ENCODE assay signal across 7 mouse cellular contexts in genomic region chr6:99523109-99523632, GRCm38 (mm10). TPM values are rescaled to one million over a fixed set of nuclear protein-coding genes. Genes with fewer than 3 reads are reported as not detected.
A peak's percentile ranks its signal among the peaks of the same experiment; 100 is the strongest.
DNase-seq lines count a peak whose midpoint lies in the region; ATAC-seq and TF ChIP-seq lines count a peak whose summit lies in the region.

No protein-coding gene starts in this region.

- WGBS in intestine, embryonic 15.5 days: under 1% methylated on average over 22 of the region's 22 CpGs
- under 1% methylated on average over 22 of the region's 22 CpGs for WGBS in limb, embryonic 11.5 days
- 1% methylated on average over 22 of the region's 22 CpGs for WGBS in midbrain, embryonic 12.5 days
- 0% methylated on average over 21 of the region's 22 CpGs for WGBS in small intestine, adult 2 months

- TF ChIP-seq POLR2A in small intestine, adult 2 months (IDR thresholded peaks at IDR 0.05; ENCODE audit: low read depth, low read length): no peak; the same call in 1 of the 2 replicates

- H3K4me1 ChIP-seq in intestine, embryonic 15.5 days (replicated peaks): no peaks in the 10 kb centered on the region
- no peaks in the 10 kb centered on the region for H3K4me1 ChIP-seq in limb, embryonic 11.5 days (ENCODE audit: control insufficient read depth, insufficient read depth, low read length)
- peaks cover 23% of the 10 kb centered on the region for H3K4me1 ChIP-seq in midbrain, embryonic 12.5 days
- H3K4me1 ChIP-seq in small intestine, adult 2 months (ENCODE audit: control insufficient read depth, insufficient read depth, insufficient read length, low read length): no peaks in the 10 kb centered on the region

- H3K4me3 ChIP-seq in intestine, embryonic 15.5 days (replicated peaks): peak overlapping the region; percentile 81
- peak overlapping the region; percentile 74 for H3K4me3 ChIP-seq in limb, embryonic 11.5 days (ENCODE audit: low read depth, low read length)
- H3K4me3 ChIP-seq in midbrain, embryonic 12.5 days: peak overlapping the region; percentile 80
- peak overlapping the region; percentile 90 for H3K4me3 ChIP-seq in small intestine, adult 2 months (ENCODE audit: low read depth, low read length)

- peak; percentile 90 for DNase-seq in adrenal gland, adult 2 months
- DNase-seq in embryo, embryonic 9.5 days (ENCODE audit: extremely low spot score): peak; percentile 89
- DNase-seq in gastrocnemius, postnatal 4 days (ENCODE audit: low spot score in 2 of 2): peak; percentile 56 to 73
- peak; percentile 82 for DNase-seq in limb, embryonic 11.5 days (ENCODE audit: low spot score)

- no peak for TF ChIP-seq CTCF in small intestine, adult 2 months (IDR thresholded peaks at IDR 0.05; ENCODE audit: extremely low read depth, insufficient read length, insufficient replicate concordance, low read depth, low read length)

- peak; percentile 65 for ATAC-seq in intestine, embryonic 15.5 days
- ATAC-seq in limb, embryonic 11.5 days (ENCODE audit: insufficient number of reproducible peaks, low FRiP score, low TSS enrichment, low read depth): peak; percentile 61
- peak; percentile 38 for ATAC-seq in midbrain, embryonic 12.5 days (ENCODE audit: low FRiP score, low read depth)

- H3K27ac ChIP-seq in intestine, embryonic 15.5 days: peak overlapping the region; percentile 99
- H3K27ac ChIP-seq in limb, embryonic 11.5 days (replicated peaks; ENCODE audit: low read depth, low read length): peak overlapping the region; percentile 90
- peak overlapping the region; percentile 99 for H3K27ac ChIP-seq in midbrain, embryonic 12.5 days (replicated peaks)
- peak overlapping the region; percentile 96 for H3K27ac ChIP-seq in small intestine, adult 2 months (ENCODE audit: insufficient read depth, low read depth, low read length)

- H3K9ac ChIP-seq in intestine, embryonic 15.5 days: peak overlapping the region; percentile 94
- peak overlapping the region; percentile 82 for H3K9ac ChIP-seq in limb, embryonic 11.5 days (ENCODE audit: low read length)
- peak overlapping the region; percentile 91 for H3K9ac ChIP-seq in midbrain, embryonic 12.5 days (replicated peaks)

- H3K36me3 ChIP-seq in intestine, embryonic 15.5 days: no peaks in the 10 kb centered on the region; the same call in 1 of the 2 replicates
- H3K36me3 ChIP-seq in limb, embryonic 11.5 days (ENCODE audit: control insufficient read depth, insufficient read depth, low read length): no peaks in the 10 kb centered on the region
- H3K36me3 ChIP-seq in midbrain, embryonic 12.5 days: no peaks in the 10 kb centered on the region
- no peaks in the 10 kb centered on the region for H3K36me3 ChIP-seq in small intestine, adult 2 months (ENCODE audit: control insufficient read depth, insufficient read depth, low read length)

- no peaks in the 10 kb centered on the region for H3K27me3 ChIP-seq in intestine, embryonic 15.5 days (replicated peaks)
- H3K27me3 ChIP-seq in limb, embryonic 11.5 days (ENCODE audit: control insufficient read depth, insufficient read depth, low read length): peaks cover 4% of the 10 kb centered on the region; the same call in 1 of the 2 replicates
- H3K27me3 ChIP-seq in midbrain, embryonic 12.5 days: no peaks in the 10 kb centered on the region
- no peaks in the 10 kb centered on the region for H3K27me3 ChIP-seq in small intestine, adult 2 months (ENCODE audit: control insufficient read depth, insufficient read depth, low read length)

- peak overlapping the region; percentile 84 for H3K4me2 ChIP-seq in intestine, embryonic 15.5 days (replicated peaks)
- peak overlapping the region; percentile 96 for H3K4me2 ChIP-seq in limb, embryonic 11.5 days (ENCODE audit: low read depth, severe bottlenecking)
- H3K4me2 ChIP-seq in midbrain, embryonic 12.5 days (replicated peaks): peak overlapping the region; percentile 92

- H3K9me3 ChIP-seq in intestine, embryonic 15.5 days: no peaks in the 10 kb centered on the region
- H3K9me3 ChIP-seq in limb, embryonic 11.5 days (ENCODE audit: control insufficient read depth, low read length): no peaks in the 10 kb centered on the region; the same call in 1 of the 2 replicates
- peaks cover 7% of the 10 kb centered on the region; the same call in 1 of the 2 replicates for H3K9me3 ChIP-seq in midbrain, embryonic 12.5 days

RNA-seq across cellular contexts. Expression of gene Foxp1, which starts 0.7 kb away (rescaled TPM):
- total RNA-seq in adrenal gland, adult 2 months (2021): 10 to 100 TPM; 38.7 to 41.4 TPM
- polyA plus RNA-seq in adrenal gland, adult 2 months (2012; rRNA removed): 43.7 and 44.1 TPM in 2 replicates
- 10 to 100 TPM; 47.2 to 50.8 TPM for total RNA-seq in gastrocnemius, postnatal 4 days (2021)
- polyA plus RNA-seq in intestine, embryonic 15.5 days (2015; fragmentation: Nextera tagmentation; extraction: Ambion mirVana): 87.2 and 103 TPM in 2 replicates
- polyA plus RNA-seq in limb, embryonic 11.5 days (2014; fragmentation: Nextera tagmentation; extraction: Ambion mirVana): 65.4 and 79.5 TPM in 2 replicates
- polyA plus RNA-seq in midbrain, embryonic 12.5 days (2016; fragmentation: Nextera tagmentation; extraction: Ambion mirVana): 91.7 and 96.6 TPM in 2 replicates
- 26.8 and 52.2 TPM in 2 replicates for polyA plus RNA-seq in small intestine, adult 2 months (2012; rRNA removed)

Comparison
In these comparisons a context has a peak if more than half of its experiments do, and no peak if none do; other contexts are left out.
1. Peak in every context shown above with its lines: DNase-seq, ATAC-seq, H3K4me3 ChIP-seq and H3K27ac ChIP-seq.